Mouse (Mus musculus): ENCODE measurements around the gene Rab6b. TPM values are rescaled to one million over a fixed set of nuclear protein-coding genes. Genes with fewer than 3 reads are reported as not detected.

Gene Rab6b
- polyA plus RNA-seq, 1 experiment: 328 TPM

GRCm38 (mm10) chr9:103212654-103213420 is 101.2 kb downstream of the Rab6b start:
- Histone ChIP-seq H3K4me1 (ENCODE audit: control insufficient read depth, insufficient read depth, low read length) (no peaks in the 10 kb centered on the region), H3K27ac (ENCODE audit: insufficient read depth, low read length) (no peak overlapping the region), H3K4me3 (ENCODE audit: insufficient read depth, low read length) (no peak overlapping the region)
- TF ChIP-seq CTCF (IDR thresholded peaks at IDR 0.05; ENCODE audit: extremely low read depth, insufficient read depth, low read length): no peak
- no peak for TF ChIP-seq POLR2A (IDR thresholded peaks at IDR 0.05; ENCODE audit: extremely low read depth, insufficient read depth, low read length)

DNA sequence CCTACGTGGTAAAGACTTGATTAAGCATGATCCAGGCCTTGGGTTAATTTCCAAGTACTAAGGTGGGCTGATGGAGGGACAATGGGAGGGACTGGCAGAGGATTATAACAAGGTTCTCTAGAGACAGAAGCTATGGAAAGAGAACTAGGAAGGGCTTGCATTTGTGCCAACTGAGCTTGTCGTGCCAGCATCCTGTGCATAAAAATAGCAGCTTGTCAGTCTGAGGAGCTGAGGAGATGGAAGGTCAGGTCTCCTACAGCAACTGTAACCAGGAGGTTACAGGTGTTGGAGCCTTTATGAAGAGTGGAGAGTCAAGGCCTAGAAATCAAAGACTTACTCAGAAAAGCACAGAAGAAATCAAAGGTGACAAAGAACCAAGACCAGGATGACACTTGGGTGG is 102.0 kb downstream of the Rab6b start:
- Histone ChIP-seq H3K4me3 (ENCODE audit: insufficient read depth, low read length) (no peak overlapping the region), H3K27ac (ENCODE audit: insufficient read depth, low read length) (no peak overlapping the region), H3K4me1 (ENCODE audit: control insufficient read depth, insufficient read depth, low read length) (no peaks in the 10 kb centered on the region)
- TF ChIP-seq CTCF (IDR thresholded peaks at IDR 0.05; ENCODE audit: extremely low read depth, insufficient read depth, low read length) (no peak), POLR2A (IDR thresholded peaks at IDR 0.05; ENCODE audit: extremely low read depth, insufficient read depth, low read length) (no peak)

GRCm38 (mm10) chr9:103214281-103214680 is 102.7 kb downstream of the Rab6b start:
- Histone ChIP-seq H3K27ac (ENCODE audit: insufficient read depth, low read length) (no peak overlapping the region), H3K4me3 (ENCODE audit: insufficient read depth, low read length) (no peak overlapping the region), H3K4me1 (ENCODE audit: control insufficient read depth, insufficient read depth, low read length) (no peaks in the 10 kb centered on the region)
- TF ChIP-seq POLR2A (IDR thresholded peaks at IDR 0.05; ENCODE audit: extremely low read depth, insufficient read depth, low read length) (no peak), CTCF (IDR thresholded peaks at IDR 0.05; ENCODE audit: extremely low read depth, insufficient read depth, low read length) (no peak)

DNA sequence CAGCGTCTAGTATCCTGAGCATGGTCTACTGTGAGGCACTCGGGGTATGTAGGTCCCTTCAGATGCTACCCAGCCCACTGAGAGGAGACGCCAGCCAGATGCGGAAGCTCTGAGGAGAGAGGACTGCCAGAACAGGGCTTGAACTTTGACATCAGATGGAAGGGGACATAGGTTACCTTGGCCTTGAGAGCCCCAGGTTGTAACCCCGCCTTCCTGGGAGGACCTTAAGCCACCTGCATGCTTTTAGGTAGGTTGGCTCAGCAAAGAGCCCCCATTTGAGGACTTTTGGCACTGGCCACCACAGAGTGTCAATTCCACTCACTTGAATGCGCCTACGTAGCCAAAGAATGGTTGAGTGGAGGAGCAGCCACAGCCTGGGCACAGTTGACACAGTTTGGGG is 113.1 kb downstream of the Rab6b start:
- Histone ChIP-seq H3K4me1 (ENCODE audit: control insufficient read depth, insufficient read depth, low read length) (no peaks in the 10 kb centered on the region), H3K4me3 (ENCODE audit: insufficient read depth, low read length) (no peak overlapping the region), H3K27ac (ENCODE audit: insufficient read depth, low read length) (no peak overlapping the region)
- TF ChIP-seq POLR2A (IDR thresholded peaks at IDR 0.05; ENCODE audit: extremely low read depth, insufficient read depth, low read length): no peak
- no peak for TF ChIP-seq CTCF (IDR thresholded peaks at IDR 0.05; ENCODE audit: extremely low read depth, insufficient read depth, low read length)

DNA sequence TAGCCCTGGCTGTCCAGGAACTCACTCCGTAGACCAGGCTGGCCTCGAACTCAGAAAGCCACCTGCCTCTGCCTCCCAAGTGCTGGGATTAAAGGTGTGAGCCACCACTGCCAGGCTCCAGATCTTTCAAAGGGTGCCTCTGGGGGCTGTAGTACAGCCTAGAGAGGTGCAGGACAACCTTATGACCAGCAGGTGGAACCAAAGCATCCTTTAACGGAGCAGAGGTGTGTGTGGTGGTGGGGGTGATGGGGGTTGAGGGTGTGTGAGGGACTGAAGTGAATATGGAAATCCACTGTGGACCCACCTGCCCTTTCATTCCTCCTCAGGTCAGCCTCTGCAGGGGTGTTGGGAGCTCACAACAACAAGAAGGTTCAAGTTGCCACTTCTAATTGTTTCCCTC is 113.9 kb downstream of the Rab6b start:
- TF ChIP-seq POLR2A (IDR thresholded peaks at IDR 0.05; ENCODE audit: extremely low read depth, insufficient read depth, low read length) (no peak), CTCF (IDR thresholded peaks at IDR 0.05; ENCODE audit: extremely low read depth, insufficient read depth, low read length) (peak; percentile 37; the same call in 1 of the 2 replicates)
- H3K4me1 ChIP-seq (ENCODE audit: control insufficient read depth, insufficient read depth, low read length): no peaks in the 10 kb centered on the region
- no peak overlapping the region for H3K4me3 ChIP-seq (ENCODE audit: insufficient read depth, low read length)
- H3K27ac ChIP-seq (ENCODE audit: insufficient read depth, low read length): no peak overlapping the region

- H3K4me1 ChIP-seq (ENCODE audit: control insufficient read depth, insufficient read depth, low read length): no peaks in the 10 kb centered on the region
- TF ChIP-seq POLR2A (IDR thresholded peaks at IDR 0.05; ENCODE audit: extremely low read depth, insufficient read depth, low read length): no peak
- TF ChIP-seq CTCF (IDR thresholded peaks at IDR 0.05; ENCODE audit: extremely low read depth, insufficient read depth, low read length): no peak
- H3K4me3 ChIP-seq (ENCODE audit: insufficient read depth, low read length): no peak overlapping the region
- no peak overlapping the region for H3K27ac ChIP-seq (ENCODE audit: insufficient read depth, low read length)
Measured at GRCm38 (mm10) chr9:103226806-103227205, 115.2 kb downstream of the Rab6b start.

DNA sequence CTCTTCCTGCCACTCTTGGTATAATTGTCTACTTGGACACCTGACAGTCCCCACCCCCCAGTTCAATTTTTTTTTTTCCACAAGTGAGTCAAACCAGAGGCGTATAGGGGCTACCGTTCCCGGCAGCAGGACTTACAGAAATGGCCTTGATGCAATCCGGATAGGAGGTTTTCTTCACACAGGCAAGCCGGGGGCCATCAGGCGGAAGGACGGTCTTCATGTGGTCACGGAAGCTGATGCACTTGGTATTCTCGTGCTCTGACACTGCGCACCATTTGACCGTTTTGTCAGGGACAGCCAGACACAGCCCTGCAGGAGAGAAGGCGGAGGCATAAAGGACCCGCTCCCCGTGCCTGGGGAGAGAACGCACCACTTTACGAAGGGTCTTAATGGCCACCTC is 116.2 kb downstream of the Rab6b start:
- H3K4me3 ChIP-seq (ENCODE audit: insufficient read depth, low read length): no peak overlapping the region
- TF ChIP-seq CTCF (IDR thresholded peaks at IDR 0.05; ENCODE audit: extremely low read depth, insufficient read depth, low read length) (no peak), POLR2A (IDR thresholded peaks at IDR 0.05; ENCODE audit: extremely low read depth, insufficient read depth, low read length) (no peak)
- no peak overlapping the region for H3K27ac ChIP-seq (ENCODE audit: insufficient read depth, low read length)
- no peaks in the 10 kb centered on the region for H3K4me1 ChIP-seq (ENCODE audit: control insufficient read depth, insufficient read depth, low read length)

GRCm38 (mm10) chr9:103228370-103229003 is 116.9 kb downstream of the Rab6b start:
- H3K4me3 ChIP-seq (ENCODE audit: insufficient read depth, low read length): no peak overlapping the region; the same call in 1 of the 2 replicates
- no peak overlapping the region for H3K27ac ChIP-seq (ENCODE audit: insufficient read depth, low read length)
- TF ChIP-seq POLR2A (IDR thresholded peaks at IDR 0.05; ENCODE audit: extremely low read depth, insufficient read depth, low read length) (no peak), CTCF (IDR thresholded peaks at IDR 0.05; ENCODE audit: extremely low read depth, insufficient read depth, low read length) (no peak)

DNA sequence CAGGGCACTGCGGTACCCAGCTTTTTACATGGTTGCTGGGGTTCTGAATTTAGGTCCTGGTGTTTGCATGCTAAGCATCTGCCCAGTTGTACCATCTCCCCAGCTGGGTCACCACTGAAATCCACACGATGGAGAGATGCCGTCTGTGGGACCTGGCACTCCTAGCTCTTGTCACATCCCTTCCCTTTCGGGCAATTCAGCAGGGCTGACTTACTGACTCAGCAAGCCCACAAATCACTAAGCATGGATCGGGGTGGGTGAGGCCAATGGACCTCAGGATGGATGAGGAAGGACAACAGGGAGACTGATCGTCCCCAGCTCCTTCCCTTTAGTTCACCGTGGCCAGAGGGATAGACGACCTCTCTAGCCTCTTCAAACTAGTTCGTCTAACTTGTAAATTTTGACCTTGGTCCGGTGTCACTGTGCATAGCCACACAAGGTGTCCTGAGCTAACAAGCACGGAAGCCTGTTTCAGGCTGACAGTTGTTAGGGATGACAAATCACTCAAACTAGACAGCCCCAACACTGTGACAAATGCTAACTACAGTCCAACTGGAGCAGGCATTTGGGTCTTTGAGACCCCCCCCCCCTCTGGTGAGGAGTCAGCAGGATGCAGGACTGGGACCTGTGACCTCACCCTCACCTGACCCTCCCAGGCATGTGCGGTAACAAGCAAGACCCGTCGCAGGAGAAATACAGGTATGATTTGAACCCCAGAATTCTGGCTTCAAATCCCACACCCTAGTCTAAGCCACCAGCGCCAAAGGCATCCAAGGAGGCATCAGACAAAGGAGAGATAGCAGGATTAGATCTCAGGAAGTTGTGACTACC is 117.7 kb downstream of the Rab6b start:
- Histone ChIP-seq H3K4me3 (ENCODE audit: insufficient read depth, low read length) (no peak overlapping the region; the same call in 1 of the 2 replicates), H3K27ac (ENCODE audit: insufficient read depth, low read length) (no peak overlapping the region), H3K4me1 (ENCODE audit: control insufficient read depth, insufficient read depth, low read length) (no peaks in the 10 kb centered on the region)
- TF ChIP-seq CTCF (IDR thresholded peaks at IDR 0.05; ENCODE audit: extremely low read depth, insufficient read depth, low read length): no peak
- no peak for TF ChIP-seq POLR2A (IDR thresholded peaks at IDR 0.05; ENCODE audit: extremely low read depth, insufficient read depth, low read length)

More at GRCm38 (mm10) chr9:103228370-103229003, 116.9 kb downstream of the Rab6b start:
- no peaks in the 10 kb centered on the region for H3K4me1 ChIP-seq (ENCODE audit: control insufficient read depth, insufficient read depth, low read length)

All from cortical plate, adult 2 months (tissue).